Mouse (Mus musculus) cerebellum, postnatal 4 days (tissue): ENCODE data around the gene Gins2.

Source experiments
- DNase-seq, 2 experiments: peaks; one replicate each; pipeline ENCODE4 v3.0.0; 2022; ENCODE audit warnings: low spot score in 2 of 2, mixed read lengths in 1 of 2

The Gins2 gene

DNA sequence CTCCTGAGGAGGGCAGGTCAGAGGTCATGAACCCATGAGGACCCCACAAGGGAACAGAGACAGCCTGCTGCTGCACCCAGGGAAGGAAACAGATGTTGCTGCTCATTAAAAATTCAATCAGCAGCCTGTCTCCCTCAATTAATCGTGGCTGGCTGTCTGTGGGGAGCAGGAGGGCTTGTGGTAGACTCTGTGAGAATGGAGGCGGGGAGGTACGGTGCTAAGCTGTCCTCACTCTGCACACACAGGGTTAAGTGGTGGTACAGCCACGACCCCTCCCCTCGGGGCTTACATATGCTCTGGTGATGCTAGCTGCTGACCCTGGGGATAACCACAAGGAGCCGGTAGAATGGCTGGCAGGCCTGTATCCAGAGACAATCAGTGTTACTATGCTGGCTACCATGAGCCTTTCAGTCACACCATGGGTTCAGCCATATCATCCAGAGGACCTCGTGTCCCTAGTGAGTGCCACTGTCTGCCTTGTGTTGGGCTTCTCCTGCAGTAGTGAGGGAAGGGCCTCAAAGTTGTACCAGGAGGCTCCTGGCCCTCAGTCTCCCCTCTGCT is 23.9 kb downstream of the Gins2 start:
- no peak for DNase-seq

DNA sequence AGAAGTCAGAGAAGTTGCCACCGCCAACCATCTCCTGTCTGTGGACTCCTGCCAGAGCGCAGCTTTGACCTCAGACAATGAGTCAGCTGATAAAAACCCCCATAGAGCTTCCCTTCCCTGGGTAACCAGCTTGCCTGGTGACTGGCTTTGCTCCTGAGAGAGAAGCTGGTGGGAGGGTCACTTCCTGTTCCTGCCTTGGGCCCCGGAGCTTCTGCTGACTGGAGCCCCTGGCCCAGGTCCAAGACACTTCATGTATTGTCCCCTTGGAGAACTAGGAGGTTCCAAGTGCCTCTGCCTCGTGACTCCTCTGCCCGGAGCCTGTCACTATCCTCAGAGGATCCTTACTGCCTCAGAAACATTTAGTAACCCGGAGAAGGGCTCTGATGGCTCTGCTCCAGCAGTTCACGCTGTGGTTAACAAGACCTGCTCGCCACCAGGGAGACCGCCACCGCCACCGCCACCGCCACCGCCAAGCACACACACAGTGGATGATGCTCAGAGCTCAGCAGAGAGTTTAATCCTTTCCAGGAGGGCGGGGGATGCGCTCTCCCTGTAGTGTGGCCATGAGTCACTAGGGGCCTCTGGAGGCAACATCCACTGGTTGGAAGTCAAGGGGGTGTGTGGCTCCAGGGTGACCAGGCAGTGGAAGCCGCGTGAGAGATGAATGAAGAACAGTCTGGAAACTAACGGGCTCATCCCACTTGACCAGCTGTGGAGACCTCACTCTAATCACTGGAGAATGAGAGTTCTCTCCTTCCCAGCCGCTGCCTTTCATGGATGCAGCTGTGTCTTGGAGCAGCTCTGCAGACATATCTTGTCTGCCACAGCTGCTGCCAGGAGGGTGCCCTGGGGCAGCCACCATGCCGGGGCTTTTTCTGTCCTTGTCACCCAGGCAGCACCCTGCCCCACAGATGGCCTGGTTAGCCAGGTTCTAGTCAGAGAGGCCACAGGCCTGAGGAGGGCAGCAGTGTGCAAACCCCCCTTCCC is 25.0 kb downstream of the Gins2 start:
- peak in 1 of 2 experiments; percentile 81 for DNase-seq

DNA sequence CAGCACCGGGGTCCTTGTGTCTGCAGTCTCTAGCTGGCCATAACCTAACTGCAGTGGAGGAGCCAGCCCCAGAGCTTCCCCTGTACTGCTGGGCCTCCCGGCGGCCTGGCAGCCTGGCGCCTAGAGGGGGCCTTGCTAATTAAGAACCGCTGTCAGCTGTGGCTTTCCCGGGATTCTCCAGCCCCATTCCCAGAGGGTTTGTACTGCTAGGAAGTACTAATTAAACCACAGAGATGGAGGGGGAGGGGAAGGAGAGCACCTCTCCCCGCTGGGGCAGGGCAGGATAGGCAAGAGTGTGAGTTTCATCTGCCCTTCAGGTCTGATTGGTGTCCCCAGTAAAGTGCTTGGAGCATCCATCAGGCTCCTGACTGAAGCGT is 25.8 kb downstream of the Gins2 start:
- no peak for DNase-seq

DNA sequence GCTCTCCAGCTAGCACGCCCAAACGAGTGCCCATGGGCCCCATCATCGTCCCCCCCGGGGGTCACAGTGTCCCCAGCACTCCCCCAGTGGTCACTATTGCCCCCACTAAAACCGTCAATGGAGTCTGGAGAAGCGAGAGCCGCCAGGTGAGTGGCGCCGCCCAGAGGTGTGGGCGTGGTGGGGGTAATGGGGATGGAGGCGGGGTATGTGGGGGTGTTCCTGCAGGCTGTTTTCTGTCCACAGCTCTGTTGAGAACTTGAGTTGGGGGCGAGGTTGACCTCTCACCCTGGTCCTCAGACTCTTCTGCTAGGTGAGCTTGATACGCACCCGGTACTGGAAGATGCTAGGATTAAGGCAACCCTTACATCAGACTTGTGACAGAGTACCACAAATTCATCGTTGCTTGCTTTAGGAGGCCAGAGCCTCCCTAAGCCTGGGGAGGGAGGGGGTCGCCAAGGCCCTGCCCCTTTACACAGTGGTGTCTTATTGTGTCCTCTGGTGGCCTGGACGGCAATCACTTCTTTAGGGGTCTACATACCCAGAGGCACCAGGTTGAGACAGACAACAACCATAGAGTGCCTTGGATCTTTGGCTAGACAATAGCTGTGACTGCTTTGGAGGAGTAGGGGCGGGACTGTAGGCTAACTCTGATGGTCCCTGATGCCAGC is 26.3 kb downstream of the Gins2 start:
- no peak for DNase-seq

DNA sequence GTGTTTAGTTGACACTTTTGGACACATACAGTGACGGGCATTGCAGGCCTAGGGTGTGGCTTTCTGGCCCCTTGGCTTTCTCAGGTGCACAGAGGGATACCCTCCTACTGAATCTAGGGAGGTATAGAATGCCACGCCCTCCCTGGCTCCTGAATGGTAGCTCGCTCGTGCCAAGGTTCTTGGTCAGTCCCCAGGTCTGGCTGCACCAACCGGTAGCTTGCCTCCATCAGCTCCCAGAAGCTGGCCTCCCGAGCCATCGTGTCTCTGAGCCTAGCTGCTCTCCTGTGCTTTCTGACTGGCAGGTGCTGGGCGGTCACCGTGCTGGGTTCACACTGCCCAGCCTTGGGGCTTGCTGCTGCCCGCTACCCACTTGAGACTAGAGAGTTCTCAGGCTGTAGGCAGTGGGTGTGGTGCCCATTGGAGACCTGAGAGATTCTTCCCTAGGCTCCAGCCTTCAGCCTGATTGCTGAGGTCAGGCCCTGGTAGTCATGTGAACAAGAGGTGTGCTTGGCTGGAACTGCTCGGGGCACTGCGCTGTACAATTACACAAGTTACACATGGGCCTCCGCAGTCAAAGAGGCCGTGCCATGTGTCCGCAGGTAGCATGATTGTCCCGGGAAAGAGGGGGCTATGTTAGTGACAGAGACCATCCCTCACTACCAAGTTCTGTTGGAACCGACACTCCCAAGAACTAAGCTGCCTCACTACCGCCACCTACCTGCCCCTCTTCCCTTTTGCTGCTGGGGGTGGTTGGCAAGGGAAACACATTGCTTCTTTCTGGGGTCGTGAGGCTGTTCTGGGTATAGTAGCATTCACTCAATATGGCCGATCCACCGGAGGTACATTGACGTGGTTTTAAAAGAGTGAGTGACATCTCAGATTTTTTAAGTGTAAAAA is 27.3 kb downstream of the Gins2 start:
- no peak for DNase-seq

DNA sequence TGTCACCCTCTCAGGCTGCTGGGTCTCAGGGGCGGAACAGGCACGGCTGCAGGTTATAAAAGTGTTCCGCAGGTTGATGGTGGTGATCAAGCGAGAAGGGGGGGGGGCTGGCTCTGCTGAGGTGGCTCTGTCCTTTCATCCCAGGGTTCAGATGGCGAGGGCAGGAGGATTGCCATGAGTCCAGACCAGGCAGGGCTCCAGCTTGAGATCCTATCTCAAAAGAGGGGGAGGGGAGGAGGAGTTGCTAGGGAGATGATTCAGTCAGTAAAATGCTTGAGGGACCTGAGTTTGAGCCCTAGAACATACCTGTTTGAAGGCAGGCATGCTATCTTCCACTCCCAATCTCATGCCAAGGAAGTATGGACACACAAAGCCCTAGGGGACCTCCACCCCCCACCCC is 28.6 kb downstream of the Gins2 start:
- no peak for DNase-seq

DNA sequence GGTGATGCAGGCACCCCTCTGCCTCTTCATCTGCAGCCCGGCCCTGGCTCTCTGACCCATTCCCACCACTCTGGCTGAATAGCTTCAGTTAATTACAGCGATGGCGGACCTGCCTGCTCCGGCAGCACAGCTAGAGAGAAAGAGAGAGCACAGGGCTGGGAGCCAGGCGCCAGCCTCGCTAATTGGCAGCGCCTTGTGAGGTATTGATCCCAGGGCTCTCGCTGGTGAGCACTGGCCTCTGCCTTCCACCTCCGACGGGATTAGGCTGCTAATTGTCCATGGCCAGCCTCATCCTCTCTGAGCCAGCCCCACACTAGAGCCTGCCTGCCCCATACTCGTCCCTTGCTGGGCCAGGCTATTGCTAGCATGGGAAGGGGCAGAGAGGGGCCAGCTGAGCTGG is 29.4 kb downstream of the Gins2 start:
- no peak for DNase-seq

DNA sequence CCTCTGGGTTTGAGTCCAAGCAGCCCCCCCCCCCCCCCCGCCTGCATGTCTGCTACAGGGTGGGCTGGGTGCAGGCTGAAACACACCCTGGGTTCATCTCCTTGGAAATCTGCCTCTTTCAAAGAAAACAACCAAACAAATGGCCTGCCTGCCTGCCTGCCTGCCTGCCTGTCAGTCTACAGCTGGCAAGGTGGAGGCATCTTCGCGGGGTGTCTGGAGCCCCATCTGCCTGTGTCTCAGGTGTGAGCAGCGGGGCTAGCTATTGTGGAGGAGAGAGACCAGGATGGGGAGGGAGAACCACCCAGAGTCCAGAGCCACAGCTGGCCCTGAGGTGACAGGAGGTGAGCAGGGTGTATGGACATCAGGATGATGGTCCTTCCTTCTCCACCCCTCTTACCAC is 30.9 kb downstream of the Gins2 start:
- no peak for DNase-seq

DNA sequence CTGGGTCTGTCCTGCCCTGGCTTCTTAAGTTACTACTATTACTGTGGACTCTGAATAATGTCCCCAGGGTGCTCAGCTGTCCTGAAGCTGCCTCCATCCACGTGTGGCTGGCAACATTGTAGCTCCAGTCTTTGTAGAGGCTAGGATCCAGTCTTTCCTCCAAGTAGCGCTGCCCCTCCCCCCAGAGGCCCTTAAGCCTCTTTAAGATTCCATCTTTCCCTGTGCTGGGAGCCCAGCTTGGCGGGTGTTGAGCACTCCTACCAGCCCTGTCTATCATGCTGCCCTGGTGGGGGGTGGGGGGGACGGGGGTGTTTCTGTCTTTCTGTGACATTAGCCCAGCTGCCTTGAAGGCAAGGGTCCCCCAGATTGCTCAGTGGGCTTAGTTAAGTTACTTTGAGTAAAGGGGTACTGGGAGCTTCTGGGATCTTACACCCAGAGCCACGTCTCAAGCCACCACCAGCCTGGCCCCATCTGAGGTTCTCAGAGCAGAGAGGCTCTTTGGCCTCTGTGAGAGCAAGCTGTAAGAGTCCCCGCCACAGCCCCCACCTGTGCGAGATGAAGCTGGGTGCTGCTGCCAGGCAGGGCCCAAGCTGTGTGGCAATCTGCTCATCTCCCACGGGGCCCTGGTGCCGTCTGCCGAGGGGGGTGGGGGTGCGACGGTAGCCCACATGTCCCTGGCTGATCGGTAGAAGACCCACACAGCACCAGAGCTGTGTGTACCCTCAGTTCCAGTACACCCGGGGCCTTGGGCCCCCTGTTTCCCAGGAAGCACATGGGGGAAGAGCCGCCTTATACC is 31.7 kb downstream of the Gins2 start:
- DNase-seq = no peak

DNA sequence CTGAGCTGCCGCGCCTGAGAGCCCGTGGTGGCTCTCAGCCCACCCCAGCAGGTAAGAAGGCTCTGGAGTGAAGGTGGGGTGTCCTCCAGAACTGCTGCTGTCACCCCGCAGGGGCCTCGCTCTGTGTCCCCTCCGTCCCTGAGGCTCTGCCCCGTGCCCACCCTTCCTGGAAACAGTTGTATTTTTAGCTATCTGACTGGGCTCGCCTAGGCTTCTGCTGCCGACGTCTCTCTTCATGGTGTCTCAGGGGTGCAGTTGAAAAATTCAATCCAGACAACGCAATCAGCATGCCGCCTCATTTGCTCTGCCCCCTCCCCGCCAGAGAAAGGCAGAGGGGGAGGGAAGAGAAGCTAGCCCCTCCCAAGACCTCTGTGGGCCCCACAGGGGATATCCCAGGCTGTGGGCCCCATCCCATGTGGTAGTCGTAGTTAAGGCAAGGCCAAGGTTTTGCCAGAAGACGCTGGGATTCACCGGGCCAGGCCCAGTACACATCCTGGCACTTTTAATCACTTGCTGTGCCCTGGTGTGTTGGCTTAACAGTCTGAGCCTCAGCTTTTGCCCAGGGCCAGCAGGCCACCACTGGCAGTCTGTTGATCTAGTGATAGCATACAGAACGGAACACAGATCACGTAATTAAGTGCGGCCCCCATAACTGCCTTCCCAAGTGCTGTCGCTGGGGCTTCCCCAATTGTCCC is 32.8 kb downstream of the Gins2 start:
- no peak for DNase-seq

DNA sequence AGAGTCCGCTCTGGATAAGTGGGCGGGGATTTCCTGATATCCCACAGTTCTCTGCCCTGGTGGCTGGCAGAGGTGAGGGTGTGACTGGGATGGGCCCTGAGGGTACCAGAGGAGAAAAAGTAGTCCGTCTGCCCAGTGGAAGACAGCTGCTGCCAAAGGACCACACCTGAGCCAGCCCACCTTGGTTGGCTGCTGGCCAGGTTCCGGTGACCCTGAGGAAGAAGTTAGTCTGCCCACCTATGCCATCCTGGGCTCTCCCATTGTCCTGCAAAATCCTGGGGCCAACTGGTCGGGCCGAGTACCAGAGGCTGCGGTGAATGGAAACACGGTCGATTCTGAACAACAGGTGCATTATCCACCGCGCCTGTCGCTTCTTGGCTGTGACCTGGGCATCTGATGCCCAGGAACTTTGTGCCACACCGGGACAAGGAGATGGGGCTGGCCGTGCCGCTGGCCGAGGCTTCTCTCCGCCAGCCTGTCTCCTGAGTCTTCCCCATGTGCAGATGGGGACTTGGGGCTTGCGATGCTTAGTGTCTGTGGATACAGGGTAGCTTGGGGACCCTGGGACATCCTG is 34.6 kb downstream of the Gins2 start:
- DNase-seq = no peak

DNA sequence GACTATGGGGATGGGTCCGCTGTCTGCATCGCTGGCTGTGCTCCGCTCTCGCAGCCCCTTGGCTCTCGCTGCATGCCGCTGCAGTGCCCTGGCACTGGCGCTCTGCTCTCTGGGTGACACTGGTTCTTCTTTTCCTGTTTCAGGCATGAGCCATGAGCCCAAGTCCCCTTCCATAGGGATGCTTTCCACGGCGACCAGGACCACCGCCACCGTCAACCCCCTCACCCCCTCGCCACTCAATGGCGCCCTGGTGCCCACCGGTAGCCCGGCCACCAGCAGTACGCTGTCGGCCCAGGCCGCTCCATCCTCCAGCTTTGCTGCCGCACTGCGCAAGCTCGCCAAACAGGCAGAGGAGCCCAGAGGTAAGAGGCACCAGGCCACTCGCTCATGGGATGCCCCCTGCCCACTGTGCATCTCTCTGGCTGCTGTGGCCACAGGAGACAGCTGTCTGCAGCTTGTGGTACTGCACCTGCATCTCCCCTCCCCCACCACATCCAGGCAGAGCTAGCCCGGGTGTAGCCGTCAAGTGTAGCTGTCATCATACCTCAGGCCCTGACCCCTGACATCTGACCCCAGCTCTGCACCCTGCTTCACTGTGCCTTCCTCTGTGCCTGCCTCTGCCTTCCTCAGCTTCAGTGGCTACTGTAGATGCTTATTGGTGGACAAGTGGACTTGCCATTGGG is 35.5 kb downstream of the Gins2 start:
- DNase-seq = no peak

DNA sequence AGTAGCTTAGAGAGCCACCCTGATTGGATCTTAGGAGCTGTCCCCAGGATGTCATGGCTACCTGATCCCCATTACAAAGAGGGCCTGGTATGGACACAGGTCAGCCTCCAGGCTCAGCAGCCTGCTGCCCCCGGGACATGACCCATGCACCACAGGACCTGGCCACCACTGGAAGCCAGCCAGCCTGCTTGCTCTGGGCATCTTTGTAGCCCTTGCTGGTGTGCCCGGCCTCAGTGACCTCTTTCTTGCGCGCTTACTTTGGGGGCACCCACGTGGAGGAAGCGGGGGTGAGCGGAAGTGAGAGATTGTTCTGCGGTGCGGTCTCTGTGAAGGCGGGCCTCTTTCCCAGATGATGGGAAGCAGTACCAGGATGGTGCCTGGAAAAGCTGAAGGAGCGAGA is 36.6 kb downstream of the Gins2 start:
- no peak for DNase-seq

DNA sequence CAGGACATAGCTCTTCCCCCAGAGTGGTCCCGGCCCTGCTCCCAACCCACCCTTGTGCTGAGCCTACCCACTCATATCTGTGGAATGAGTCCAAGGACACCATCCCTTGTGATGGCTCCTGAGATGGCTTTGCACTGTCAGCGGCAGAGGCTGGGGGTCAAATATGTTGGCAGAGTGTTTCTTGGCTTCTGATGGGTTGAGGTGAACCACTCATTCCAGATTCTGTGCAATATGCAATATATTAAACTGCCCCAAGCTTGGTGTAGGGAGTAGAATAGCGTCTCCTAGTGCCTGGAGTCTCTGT is 37.5 kb downstream of the Gins2 start:
- no peak for DNase-seq

DNA sequence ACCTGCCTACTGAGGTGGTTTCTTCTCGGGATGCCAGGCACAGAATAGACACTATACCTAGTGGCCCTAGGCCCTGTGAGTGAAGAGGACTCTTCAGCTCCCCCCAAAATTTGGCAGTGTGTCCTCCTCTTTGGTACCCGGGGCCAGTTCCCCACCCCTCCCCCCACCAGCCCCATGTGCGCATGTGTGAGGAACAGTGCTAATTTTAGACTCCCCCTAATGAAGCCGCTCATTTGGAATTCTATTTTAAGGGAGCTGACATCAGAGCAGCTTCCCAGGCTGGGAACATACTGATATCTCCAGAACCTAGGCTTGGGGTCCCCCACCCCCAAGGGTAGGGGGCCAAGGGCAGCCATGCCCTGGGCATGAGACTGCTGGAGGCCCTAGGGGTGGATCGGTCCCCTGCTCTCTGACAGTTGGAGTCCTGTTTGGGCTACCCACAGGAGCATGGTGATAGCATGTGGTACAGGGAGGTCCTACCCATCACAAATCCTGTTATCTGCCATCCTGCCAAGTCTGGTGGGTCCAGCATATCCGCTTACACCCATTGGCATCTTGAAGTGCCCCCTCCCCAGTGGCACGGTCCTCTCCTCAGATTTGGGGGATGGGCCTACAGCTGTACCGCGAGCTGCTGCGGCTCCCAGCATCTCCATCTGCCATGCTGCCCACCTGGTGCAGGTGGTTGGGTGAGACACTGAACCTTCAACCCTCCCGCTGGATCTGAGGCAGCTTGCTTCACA is 38.0 kb downstream of the Gins2 start:
- DNase-seq = no peak

DNA sequence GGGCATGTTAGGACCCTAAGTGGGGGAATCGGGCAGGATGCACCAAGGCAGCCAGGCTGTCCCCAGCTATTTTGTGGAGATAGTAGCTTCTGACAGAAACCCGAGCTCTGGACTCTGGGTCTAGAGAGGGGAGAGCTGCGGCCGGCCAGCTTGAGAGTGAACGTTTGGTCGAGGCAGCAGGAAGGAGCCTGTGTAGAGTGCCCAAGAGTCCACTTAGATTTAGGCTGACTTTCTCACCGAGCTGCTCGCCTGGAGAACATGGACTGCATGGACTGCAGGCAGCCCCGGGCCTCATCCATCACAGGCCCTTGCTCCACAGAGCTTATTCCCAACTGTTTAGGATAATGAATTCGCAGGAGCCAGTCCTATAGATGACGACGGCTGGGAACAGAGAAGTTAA is 38.7 kb downstream of the Gins2 start:
- no peak for DNase-seq

DNA sequence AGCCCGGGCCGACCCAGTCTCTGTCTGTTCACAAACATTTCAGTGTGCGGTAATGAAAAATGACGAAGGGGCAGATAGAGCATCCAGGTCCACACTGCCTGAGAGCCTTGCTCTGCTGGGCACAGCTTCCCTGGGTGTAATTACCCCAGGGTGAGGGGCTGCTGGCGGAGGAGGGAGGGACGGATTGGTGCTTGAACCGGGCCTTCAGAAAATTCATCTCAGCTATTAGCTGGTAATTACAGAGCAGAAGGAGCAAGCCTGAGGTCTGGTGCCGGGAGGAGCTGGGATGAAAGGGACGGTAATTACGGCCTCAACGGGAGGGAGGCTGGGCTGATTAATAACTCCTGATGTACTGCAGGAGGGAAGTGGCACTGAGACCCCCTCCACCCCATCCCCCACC is 39.2 kb downstream of the Gins2 start:
- DNase-seq = no peak

DNA sequence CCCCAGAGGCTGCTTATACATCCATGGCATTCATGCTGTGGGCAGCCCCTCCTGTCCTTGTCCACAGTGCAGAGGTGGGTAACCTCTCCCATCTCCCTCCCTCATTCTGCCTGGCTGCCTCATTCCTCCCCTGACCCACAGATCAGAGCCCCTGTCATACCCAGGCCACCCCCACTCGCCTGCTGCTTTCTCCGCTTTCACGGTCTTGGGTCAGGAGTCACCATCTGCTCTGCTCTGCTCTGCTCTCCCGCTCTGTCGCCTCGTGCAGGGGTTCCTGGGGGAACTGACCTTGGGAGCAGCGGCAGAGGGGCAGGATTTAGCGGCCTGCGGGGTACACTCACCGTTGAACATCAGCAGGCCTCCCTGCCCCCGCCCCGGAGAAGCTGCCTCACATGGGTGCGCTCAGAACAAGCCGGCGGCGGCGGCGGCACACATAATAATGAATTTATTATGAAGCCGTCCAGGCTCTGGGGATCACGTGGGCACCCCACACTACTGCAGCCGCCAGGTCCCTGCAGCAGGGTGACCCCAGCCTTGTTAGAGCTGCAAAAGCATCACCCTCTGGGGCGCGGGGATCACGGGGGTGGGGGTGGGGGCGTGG is 39.7 kb downstream of the Gins2 start:
- DNase-seq = no peak
